Mouse (Mus musculus): ENCODE data around the gene Vrk2.

- TF ChIP-seq CTCF (IDR thresholded peaks at IDR 0.05; ENCODE audit: insufficient read depth, low read depth, low read length) (no peak), POLR2A (IDR thresholded peaks at IDR 0.05; ENCODE audit: insufficient read depth, low read depth, low read length) (no peak)
Measured at GRCm38 (mm10) chr11:26597145-26597544, 3.3 kb upstream of the Vrk2 start.
